Mouse (Mus musculus) T-helper 1 cell (primary cell): ENCODE results near the gene Irf8.

Experiments used
- in situ Hi-C: fragments of 300-600 bp; cut with MboI, MseI; formaldehyde crosslinking; loops from one replicate; pipeline ENCODE4 v1.15.1; 2025; ENCODE audit warnings: high pct_unique_total_duplicates

Gene Irf8

GRCm38 (mm10) chr8:120747286-120747685 lies 11.1 kb downstream of the Irf8 start:
- in situ Hi-C loops = no loop called here

GRCm38 (mm10) chr8:120750616-120751015 lies 14.5 kb downstream of the Irf8 start:
- in situ Hi-C loops = no loop called here

DNA sequence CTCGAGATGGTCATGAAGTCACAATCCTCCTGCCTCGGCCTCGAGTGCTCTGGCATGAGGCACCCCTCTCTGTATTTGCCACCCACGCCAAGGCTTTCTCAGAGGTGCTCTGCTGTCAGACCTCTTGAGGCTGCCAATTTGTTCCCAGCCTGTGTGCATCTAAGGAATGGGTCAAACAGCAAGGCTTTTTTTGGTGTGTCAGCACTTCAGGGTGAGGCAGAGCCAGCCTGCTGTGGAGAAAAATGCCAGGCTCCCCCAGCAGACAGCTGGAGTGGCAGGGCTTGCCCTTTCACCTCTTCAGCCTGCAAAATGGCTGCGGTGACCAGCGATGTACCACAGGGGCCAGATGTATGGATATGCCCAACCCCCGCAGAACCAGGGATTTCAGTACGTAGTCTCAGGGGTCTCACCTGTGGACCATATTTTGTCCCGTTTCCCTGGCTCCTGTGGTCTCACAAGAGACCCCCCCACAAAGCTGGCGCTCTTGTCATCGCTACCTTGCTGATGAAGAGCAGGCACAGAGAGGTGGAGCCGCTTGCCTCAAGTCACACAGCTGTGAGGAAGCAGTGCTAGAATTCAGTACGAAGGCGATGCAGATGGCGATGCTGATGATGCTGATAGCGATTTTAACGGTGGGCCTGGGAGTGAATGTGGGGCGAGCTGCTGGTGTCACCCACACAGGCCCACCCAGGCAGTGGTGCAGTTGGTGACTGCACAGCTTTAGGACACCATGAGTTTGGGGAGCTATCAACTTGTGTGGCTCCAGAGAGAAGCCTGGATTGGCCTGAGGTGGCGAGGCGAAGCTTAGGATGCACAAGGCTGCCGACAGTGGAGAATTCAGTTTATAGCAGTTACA lies 15.3 kb downstream of the Irf8 start:
- in situ Hi-C loops = no loop called here

GRCm38 (mm10) chr8:120752082-120752452 lies 15.9 kb downstream of the Irf8 start:
- in situ Hi-C loops = no loop called here

- in situ Hi-C loops = no loop called here
These were observed 17.3 kb downstream of the Irf8 start for GRCm38 (mm10) chr8:120753476-120753875.

DNA sequence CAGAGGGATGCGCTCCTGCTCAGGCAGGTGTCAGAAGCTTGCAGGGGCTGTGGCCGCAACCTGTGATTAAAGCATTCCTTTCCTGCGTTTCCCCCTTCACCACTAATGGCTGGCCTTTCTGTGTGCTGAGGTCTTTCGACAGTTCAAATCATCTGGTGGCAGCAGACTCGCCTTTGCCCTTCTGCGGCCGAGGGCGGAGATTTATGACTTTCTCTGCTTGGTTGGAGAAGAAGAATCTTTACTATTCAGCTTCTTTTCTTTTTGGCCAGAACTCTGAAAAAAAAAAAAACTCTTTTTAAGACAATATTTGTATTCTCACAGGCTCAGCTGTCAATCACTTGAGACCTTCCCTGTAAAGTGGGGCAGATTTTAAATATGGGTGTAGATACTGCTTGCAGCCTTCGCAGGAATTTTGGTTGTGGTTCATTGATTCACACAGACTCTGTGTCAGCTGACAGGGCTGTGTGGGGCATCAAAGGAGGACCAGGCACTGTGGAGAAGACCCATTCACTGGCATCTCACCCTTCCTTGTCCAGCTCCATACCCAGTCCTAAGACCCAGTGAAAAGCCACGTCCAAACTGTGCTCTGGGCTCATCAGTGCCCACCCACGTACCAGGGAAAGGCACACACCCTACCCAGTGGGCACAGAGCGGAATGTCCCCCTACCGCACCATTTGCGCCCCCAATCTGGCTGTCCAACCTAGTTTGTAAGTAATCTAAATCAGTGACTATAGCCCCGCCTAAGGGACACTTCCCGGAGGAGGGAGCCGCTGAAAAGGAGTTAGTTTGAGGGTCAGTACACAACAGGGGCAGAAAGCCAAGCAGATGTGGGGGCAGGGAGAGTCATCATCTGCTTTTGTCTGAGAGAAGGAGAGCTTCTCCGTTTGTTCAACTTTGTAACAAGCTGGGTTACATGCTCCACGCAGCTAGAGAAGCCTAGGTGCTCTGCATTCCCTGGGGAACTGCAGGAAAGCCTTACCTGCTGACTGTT lies 19.4 kb downstream of the Irf8 start:
- in situ Hi-C loops = no loop called here

DNA sequence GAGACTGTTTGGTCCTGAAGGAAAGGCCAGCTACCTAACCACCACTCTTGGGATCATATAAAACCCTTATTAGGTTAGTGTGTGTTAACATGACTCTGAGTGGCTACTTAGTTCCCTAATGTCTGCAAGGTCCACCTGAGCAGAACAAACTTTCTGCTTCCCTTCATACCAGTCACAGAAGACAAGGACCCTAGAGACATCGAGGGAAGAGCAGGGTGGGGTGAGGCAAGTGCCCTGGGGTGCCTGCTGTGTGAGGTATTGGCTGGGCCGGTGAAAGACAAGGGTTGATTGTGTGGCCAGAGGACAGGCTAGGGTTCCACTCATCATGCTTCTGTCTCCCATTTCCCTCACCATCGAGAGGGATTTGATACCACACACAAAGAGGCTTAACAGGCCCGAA lies 21.8 kb downstream of the Irf8 start:
- in situ Hi-C loops = no loop called here

- in situ Hi-C loops = no loop called here
These were observed 23.7 kb downstream of the Irf8 start for GRCm38 (mm10) chr8:120759847-120760246.

- in situ Hi-C loops = no loop called here
These were observed 24.4 kb downstream of the Irf8 start for GRCm38 (mm10) chr8:120760341-120761215.

- in situ Hi-C loops = no loop called here
These were observed 27.1 kb downstream of the Irf8 start for GRCm38 (mm10) chr8:120763267-120763666.

DNA sequence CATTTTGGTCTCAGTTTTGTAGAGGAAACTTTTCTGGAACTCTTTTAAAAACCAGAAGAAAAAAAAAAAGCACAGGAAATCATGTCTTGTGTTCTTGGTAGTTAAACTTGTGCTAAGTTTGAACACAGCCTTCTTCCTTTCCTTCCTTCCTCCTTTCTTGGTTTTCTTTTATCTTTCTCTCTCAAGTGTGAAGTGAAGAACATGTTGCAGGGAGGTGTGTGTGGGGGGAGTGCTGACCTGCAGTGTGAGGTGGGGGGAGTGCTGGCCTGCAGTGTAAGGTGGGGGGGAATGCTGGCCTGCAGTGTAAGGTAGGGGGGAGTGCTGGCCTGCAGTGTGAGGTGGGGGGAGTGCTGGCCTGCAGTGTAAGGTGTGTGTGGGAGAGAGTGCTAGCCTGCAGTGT lies 28.5 kb downstream of the Irf8 start:
- in situ Hi-C loops = loop anchor here (5.0 kb wide), 1 partner anchor 1438 kb away; no protein-coding TSS in a partner anchor

GRCm38 (mm10) chr8:120766622-120767021 lies 30.5 kb downstream of the Irf8 start:
- in situ Hi-C loops = loop anchor here (5.0 kb wide), 1 partner anchor 1436 kb away; no protein-coding TSS in a partner anchor

DNA sequence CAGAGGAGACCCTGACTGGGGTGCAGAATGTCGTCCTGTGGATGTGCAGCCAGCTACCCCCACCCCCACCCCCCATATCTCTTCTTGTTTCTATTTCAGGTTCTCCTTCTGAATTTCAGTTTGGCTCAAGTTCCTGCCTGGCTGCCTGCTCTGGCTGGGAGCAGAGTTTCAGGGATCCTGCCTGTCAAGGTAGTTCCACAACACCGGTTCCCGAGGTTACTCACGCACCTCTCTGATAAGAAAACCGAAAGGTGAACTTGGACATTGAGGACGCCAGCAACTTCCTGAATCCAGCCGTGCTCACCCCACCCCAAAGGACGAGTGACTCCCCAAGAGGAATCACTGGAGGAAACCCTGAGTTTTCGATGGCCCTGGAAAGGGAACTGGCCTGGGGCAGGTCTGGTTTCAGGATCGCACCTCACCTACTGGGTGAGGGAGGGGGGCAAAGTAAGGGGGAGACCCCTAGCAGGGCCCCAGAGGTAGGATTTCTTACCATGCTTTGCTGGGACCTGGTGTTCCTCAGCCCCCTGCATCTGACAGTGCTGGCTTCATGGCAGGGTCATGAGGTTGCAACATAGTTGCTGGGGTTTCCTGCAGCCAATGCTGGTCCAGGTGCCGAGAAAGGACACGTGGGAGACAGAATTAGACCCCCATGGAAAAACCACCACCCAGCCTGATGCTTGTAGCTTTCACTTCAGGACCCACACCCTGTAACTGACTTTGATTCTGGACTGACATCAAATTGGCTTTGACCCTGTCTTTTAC lies 32.5 kb downstream of the Irf8 start:
- in situ Hi-C loops = loop anchor here (5.0 kb wide), 1 partner anchor 1434 kb away; no protein-coding TSS in a partner anchor

- in situ Hi-C loops = no loop called here
These were observed 41.0 kb downstream of the Irf8 start for GRCm38 (mm10) chr8:120777184-120777583.

DNA sequence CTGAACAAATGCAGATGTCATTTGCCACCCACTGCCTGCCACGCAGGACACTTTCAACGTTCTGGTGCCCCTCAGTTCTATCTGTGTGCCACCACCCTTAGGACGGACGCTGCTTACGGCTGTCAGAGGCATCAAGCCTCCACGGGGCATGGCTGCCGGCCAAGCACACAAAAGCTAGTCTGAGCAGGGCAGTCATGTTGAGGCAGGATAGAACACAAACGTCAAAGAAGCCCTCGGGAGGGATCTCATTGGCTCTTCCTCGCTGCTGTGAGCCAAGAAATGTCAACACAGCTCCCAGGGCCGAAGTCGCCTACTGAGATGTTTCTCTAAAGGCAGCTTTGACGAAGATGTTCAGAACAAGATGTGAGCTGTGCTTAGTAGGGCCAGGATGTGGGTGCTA lies 41.6 kb downstream of the Irf8 start:
- in situ Hi-C loops = no loop called here

DNA sequence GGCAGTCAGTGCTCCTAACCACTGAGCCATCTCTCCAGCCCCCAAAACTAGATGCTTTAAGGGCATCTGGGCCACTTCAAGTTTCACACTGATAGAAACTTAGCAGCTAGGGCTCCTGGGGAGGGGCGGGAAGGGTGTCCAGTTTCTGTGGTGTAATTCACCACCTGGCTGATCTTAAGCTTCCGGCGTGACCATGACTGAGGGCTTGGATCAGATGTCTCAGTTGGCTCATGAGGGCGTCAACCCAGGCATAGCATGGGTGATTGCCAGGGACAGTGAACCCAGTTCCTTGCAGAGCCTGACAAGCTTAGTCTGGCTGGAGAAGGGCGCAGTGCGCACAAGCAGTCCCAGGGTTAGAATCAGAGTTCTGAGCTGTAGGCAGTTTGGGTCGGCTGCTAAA lies 42.9 kb downstream of the Irf8 start:
- in situ Hi-C loops = no loop called here

DNA sequence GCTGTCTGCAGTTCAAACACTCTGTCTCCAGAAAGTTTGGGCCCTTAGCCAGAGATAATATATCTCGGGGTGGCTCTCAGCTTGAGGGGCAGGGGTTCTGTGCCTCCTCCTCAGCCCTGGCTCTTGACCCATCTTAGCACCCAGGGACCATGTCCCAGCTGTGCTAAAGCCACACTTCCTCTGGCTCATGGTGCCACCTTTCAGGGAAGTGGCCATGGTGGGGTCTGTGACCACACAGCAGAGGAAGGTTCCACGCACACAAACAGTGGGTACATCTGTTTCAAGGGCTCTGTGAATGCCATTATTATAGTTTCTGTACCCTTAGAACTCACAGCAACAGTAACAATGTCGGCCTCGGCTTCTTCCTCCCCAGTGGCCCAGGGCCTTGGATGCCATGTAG lies 47.6 kb downstream of the Irf8 start:
- in situ Hi-C loops = no loop called here

- in situ Hi-C loops = no loop called here
These were observed 50.6 kb downstream of the Irf8 start for GRCm38 (mm10) chr8:120786753-120787152.

DNA sequence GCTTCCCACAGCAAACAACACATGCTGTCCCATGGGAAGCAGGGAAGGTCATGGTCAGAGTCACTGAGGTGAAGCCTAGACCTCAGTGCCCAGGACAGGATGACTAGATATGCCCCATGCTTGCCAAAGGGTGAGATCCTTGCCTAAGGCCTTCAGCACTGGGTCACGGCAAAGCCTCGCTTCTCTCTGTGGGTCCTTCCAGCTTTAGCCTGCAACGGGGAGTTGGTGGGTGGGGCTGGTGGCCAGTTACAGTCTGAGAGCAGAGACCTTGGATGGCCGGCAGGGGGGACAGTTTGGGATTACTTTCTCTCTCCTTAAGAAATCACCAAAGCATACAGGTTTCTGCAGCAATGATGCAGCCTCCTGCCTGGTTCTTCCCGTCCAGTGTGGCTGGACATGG lies 51.5 kb downstream of the Irf8 start:
- in situ Hi-C loops = no loop called here

DNA sequence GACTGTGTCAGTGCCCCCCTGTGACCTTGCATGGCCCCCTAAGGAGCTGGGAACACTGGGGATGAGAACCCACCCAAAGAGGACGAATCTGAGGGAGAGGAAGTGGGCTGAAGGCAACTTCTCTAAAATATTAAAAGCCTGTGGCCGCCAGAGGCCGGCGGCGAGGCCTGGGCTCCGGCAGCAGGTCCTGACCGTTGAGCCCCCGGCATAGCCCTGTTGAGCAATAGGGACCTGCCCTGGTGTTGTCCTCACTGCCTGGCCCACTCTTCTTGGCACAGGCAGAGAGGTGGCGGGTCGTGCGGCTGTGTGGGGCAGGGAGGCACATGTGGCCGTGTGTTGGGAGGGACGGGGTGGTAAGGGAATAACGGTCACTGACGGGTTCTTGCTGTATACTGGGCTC lies 56.6 kb downstream of the Irf8 start:
- in situ Hi-C loops = no loop called here
